Mouse (Mus musculus): Measurements from ENCODE around the gene Rpusd1. TPM values are rescaled to one million over a fixed set of nuclear protein-coding genes. Genes with fewer than 3 reads are reported as not detected.
"Not testable (repeated sequence)": the region's sequence is repeated elsewhere in the genome, so short reads cannot be mapped to it uniquely, and the experiment has no call there.

Gene Rpusd1
- total RNA-seq, 2 experiments from 2014 or later = 3.9 to 4.0 TPM

- TF ChIP-seq CTCF (IDR thresholded peaks at IDR 0.05) = no peak
- peak; percentile 17 for DNase-seq
- peak within 1 kb of the TSS; percentile 63 for H3K4me3 ChIP-seq
- no peak within 1 kb of the TSS for H3K27ac ChIP-seq
- intact Hi-C loops (cut with DNase I) = no loop called here
Observed at GRCm38 (mm10) chr17:25716711-25717637, 10.5 kb upstream of the Rpusd1 start, which contains the start of gene Gng13. Gene Gng13 (plus strand): TSS chr17:25717171.

GRCm38 (mm10) chr17:25717691-25718090 lies 9.8 kb upstream of the Rpusd1 start:
- Histone ChIP-seq H3K27ac (no peak overlapping the region), H3K4me3 (peak overlapping the region; percentile 63)
- no peak for TF ChIP-seq CTCF (IDR thresholded peaks at IDR 0.05)
- intact Hi-C loops (cut with DNase I) = no loop called here
- DNase-seq = peak; percentile 13

GRCm38 (mm10) chr17:25721476-25721875 lies 6.0 kb upstream of the Rpusd1 start:
- H3K4me3 ChIP-seq = no peak overlapping the region
- no peak for TF ChIP-seq CTCF (IDR thresholded peaks at IDR 0.05)
- intact Hi-C loops (cut with DNase I) = no loop called here
- no peak for DNase-seq
- no peak overlapping the region for H3K27ac ChIP-seq

GRCm38 (mm10) chr17:25723470-25723869 lies 4.0 kb upstream of the Rpusd1 start:
- H3K4me3 ChIP-seq = no peak overlapping the region
- TF ChIP-seq CTCF (IDR thresholded peaks at IDR 0.05) = no peak
- peak; percentile 18 for DNase-seq
- intact Hi-C loops (cut with DNase I) = no loop called here
- H3K27ac ChIP-seq = no peak overlapping the region

GRCm38 (mm10) chr17:25723919-25724318 lies 3.6 kb upstream of the Rpusd1 start:
- intact Hi-C loops (cut with DNase I) = no loop called here
- TF ChIP-seq CTCF (IDR thresholded peaks at IDR 0.05) = peak; percentile 8; the same call in 1 of the 2 replicates

GRCm38 (mm10) chr17:25725264-25725663 lies 2.2 kb upstream of the Rpusd1 start:
- no peak for TF ChIP-seq CTCF (IDR thresholded peaks at IDR 0.05)
- H3K27ac ChIP-seq = no peak overlapping the region
- peak; percentile 11 for DNase-seq
- intact Hi-C loops (cut with DNase I) = no loop called here
- H3K4me3 ChIP-seq = no peak overlapping the region

More at GRCm38 (mm10) chr17:25723919-25724318, 3.6 kb upstream of the Rpusd1 start:
- no peak for DNase-seq
- Histone ChIP-seq H3K4me3 (no peak overlapping the region), H3K27ac (no peak overlapping the region)

GRCm38 (mm10) chr17:25728009-25728270 lies 470 bp downstream of the Rpusd1 start:
- Histone ChIP-seq H3K4me3 (peak overlapping the region; percentile 76), H3K27ac (peak overlapping the region; percentile 87)
- peak; percentile 55 for DNase-seq
- no peak for TF ChIP-seq CTCF (IDR thresholded peaks at IDR 0.05)
- intact Hi-C loops (cut with DNase I) = no loop called here

- peak; percentile 96 for TF ChIP-seq CTCF (IDR thresholded peaks at IDR 0.05)
- no peak overlapping the region for H3K27ac ChIP-seq
- H3K4me3 ChIP-seq = no peak overlapping the region
- intact Hi-C loops (cut with DNase I) = loop anchor here (2.0 kb wide), 1 partner anchor 69 kb away; no protein-coding TSS in a partner anchor
- DNase-seq = peak; percentile 84
Observed at GRCm38 (mm10) chr17:25732082-25732481, 4.6 kb downstream of the Rpusd1 start.

GRCm38 (mm10) chr17:25735246-25735645 lies 7.8 kb downstream of the Rpusd1 start:
- intact Hi-C loops (cut with DNase I) = no loop called here
- Histone ChIP-seq H3K27ac (no peak overlapping the region), H3K4me3 (no peak overlapping the region)
- no peak for TF ChIP-seq CTCF (IDR thresholded peaks at IDR 0.05)
- DNase-seq = no peak

GRCm38 (mm10) chr17:25735745-25736144 lies 8.3 kb downstream of the Rpusd1 start, which contains the start of gene Mslnl:
Gene Mslnl (plus strand): TSS chr17:25736042.
- no peak for TF ChIP-seq CTCF (IDR thresholded peaks at IDR 0.05)
- no peak for DNase-seq
- intact Hi-C loops (cut with DNase I) = no loop called here

GRCm38 (mm10) chr17:25738861-25739260 lies 11.4 kb downstream of the Rpusd1 start:
- intact Hi-C loops (cut with DNase I) = no loop called here
- H3K4me3 ChIP-seq = no peak overlapping the region
- no peak overlapping the region for H3K27ac ChIP-seq
- TF ChIP-seq CTCF (IDR thresholded peaks at IDR 0.05) = no peak
- no peak for DNase-seq

More at GRCm38 (mm10) chr17:25735745-25736144, 8.3 kb downstream of the Rpusd1 start, which contains the start of gene Mslnl:
- no peak within 1 kb of the TSS for H3K27ac ChIP-seq
- H3K4me3 ChIP-seq = no peak within 1 kb of the TSS

GRCm38 (mm10) chr17:25741471-25741870 lies 14.0 kb downstream of the Rpusd1 start:
- H3K27ac ChIP-seq; intact Hi-C loops (cut with DNase I); DNase-seq: not testable (repeated sequence)

GRCm38 (mm10) chr17:25743831-25744230 lies 16.4 kb downstream of the Rpusd1 start:
- no peak overlapping the region for H3K4me3 ChIP-seq
- intact Hi-C loops (cut with DNase I) = no loop called here
- DNase-seq = no peak
- no peak overlapping the region for H3K27ac ChIP-seq
- no peak for TF ChIP-seq CTCF (IDR thresholded peaks at IDR 0.05)

More at GRCm38 (mm10) chr17:25741471-25741870, 14.0 kb downstream of the Rpusd1 start:
- H3K4me3 ChIP-seq = not testable (repeated sequence)

All from gastrocnemius, adult 2 months (tissue).